8 mouse cellular contexts compared by ENCODE assay signal in genomic region chr7:127253341-127253740, GRCm38 (mm10). TPM values are rescaled to one million over a fixed set of nuclear protein-coding genes. Genes with fewer than 3 reads are reported as not detected.
DNase-seq lines count a peak whose midpoint lies in the region; ATAC-seq and TF ChIP-seq lines count a peak whose summit lies in the region.

No protein-coding gene starts in this region.

- ATAC-seq in intestine, embryonic 16.5 days = no peak
- ATAC-seq in neural tube, embryonic 13.5 days (ENCODE audit: low read depth) = no peak

- H3K9me3 ChIP-seq in forebrain, embryonic 10.5 days = no peaks in the 10 kb centered on the region
- no peaks in the 10 kb centered on the region for H3K9me3 ChIP-seq in intestine, embryonic 16.5 days (ENCODE audit: control insufficient read depth, low read length)
- no peaks in the 10 kb centered on the region for H3K9me3 ChIP-seq in neural tube, embryonic 13.5 days

- H3K9ac ChIP-seq in intestine, embryonic 16.5 days (ENCODE audit: low read depth, low read length) = peak overlapping the region; percentile 75
- peak overlapping the region; percentile 74 for H3K9ac ChIP-seq in neural tube, embryonic 13.5 days

- TF ChIP-seq POLR2A in lung, adult 2 months (IDR thresholded peaks at IDR 0.05; ENCODE audit: borderline replicate concordance, extremely low read depth, low read depth, low read length) = no peak

- no peaks in the 10 kb centered on the region; the same call in 1 of the 2 replicates for H3K4me1 ChIP-seq in lung, adult 2 months (ENCODE audit: control insufficient read depth, insufficient read depth, low read length)
- peaks cover 22% of the 10 kb centered on the region for H3K4me1 ChIP-seq in forebrain, embryonic 10.5 days
- peaks cover 6% of the 10 kb centered on the region for H3K4me1 ChIP-seq in intestine, embryonic 16.5 days (ENCODE audit: control insufficient read depth, insufficient read depth, low read length)
- peaks cover 17% of the 10 kb centered on the region for H3K4me1 ChIP-seq in neural tube, embryonic 13.5 days (replicated peaks)

- WGBS in lung, adult 2 months = 74% methylated on average over 6 of the region's 6 CpGs
- 79% methylated on average over 6 of the region's 6 CpGs for WGBS in forebrain, embryonic 10.5 days
- 75% methylated on average over 6 of the region's 6 CpGs for WGBS in intestine, embryonic 16.5 days
- 82% methylated on average over 6 of the region's 6 CpGs for WGBS in neural tube, embryonic 13.5 days

- peak overlapping the region; percentile 86 for H3K4me3 ChIP-seq in lung, adult 2 months (replicated peaks; ENCODE audit: extremely low read depth, low read depth, low read length)
- peak overlapping the region; percentile 59 for H3K4me3 ChIP-seq in forebrain, embryonic 10.5 days
- H3K4me3 ChIP-seq in intestine, embryonic 16.5 days (ENCODE audit: low read length) = peak overlapping the region; percentile 60
- H3K4me3 ChIP-seq in neural tube, embryonic 13.5 days = peak overlapping the region; percentile 57

- peaks cover 65% of the 10 kb centered on the region for H3K36me3 ChIP-seq in forebrain, embryonic 10.5 days (replicated peaks)
- 0 out of 2 replicates have a peak, but pooled peaks cover 5% of the 10 kb centered on the region for H3K36me3 ChIP-seq in intestine, embryonic 16.5 days (ENCODE audit: control insufficient read depth, insufficient read depth, low read length)
- H3K36me3 ChIP-seq in neural tube, embryonic 13.5 days = peaks cover 26% of the 10 kb centered on the region

- no peaks in the 10 kb centered on the region for H3K27me3 ChIP-seq in forebrain, embryonic 10.5 days (ENCODE audit: poor library complexity, severe bottlenecking)
- no peaks in the 10 kb centered on the region for H3K27me3 ChIP-seq in intestine, embryonic 16.5 days (replicated peaks; ENCODE audit: control insufficient read depth, insufficient read depth, low read length)
- no peaks in the 10 kb centered on the region for H3K27me3 ChIP-seq in neural tube, embryonic 13.5 days

- H3K4me2 ChIP-seq in intestine, embryonic 16.5 days (ENCODE audit: low read depth, low read length) = peak overlapping the region; percentile 98
- peak overlapping the region; percentile 89 for H3K4me2 ChIP-seq in neural tube, embryonic 13.5 days

- no peak for TF ChIP-seq CTCF in lung, adult 2 months (IDR thresholded peaks at IDR 0.05; ENCODE audit: insufficient read depth, low read length)

- DNase-seq in lung, adult 2 months = no peak
- no peak for DNase-seq in lung, postnatal 25 days (ENCODE audit: low spot score)
- DNase-seq in forebrain, embryonic 10.5 days (ENCODE audit: extremely low spot score, low spot score) = no peak
- DNase-seq in frontal cortex, postnatal 14 days (ENCODE audit: low spot score in 2 of 2) = no peak
- no peak for DNase-seq in gastrocnemius, postnatal 10 days
- DNase-seq in gastrocnemius, postnatal 4 days (ENCODE audit: low spot score in 2 of 2) = no peak

- H3K27ac ChIP-seq in forebrain, embryonic 10.5 days = peak overlapping the region; percentile 92
- H3K27ac ChIP-seq in intestine, embryonic 16.5 days (ENCODE audit: low read length) = peak overlapping the region; percentile 83
- H3K27ac ChIP-seq in neural tube, embryonic 13.5 days (replicated peaks) = peak overlapping the region; percentile 91

RNA-seq across cellular contexts. Expression of gene Dctpp1, which starts 7.2 kb away (rescaled TPM):
- polyA plus RNA-seq in lung, adult 2 months (2012; rRNA removed) = 17.6 and 17.9 TPM in 2 replicates
- polyA plus RNA-seq in forebrain, embryonic 10.5 days (2016; fragmentation: Nextera tagmentation; extraction: Ambion mirVana) = 379 and 383 TPM in 2 replicates
- 176 and 195 TPM in 2 replicates for polyA plus RNA-seq in intestine, embryonic 16.5 days (2015; fragmentation: Nextera tagmentation; extraction: Ambion mirVana)
- polyA plus RNA-seq in neural tube, embryonic 13.5 days (2015; fragmentation: Nextera tagmentation; extraction: Ambion mirVana) = 102 and 110 TPM in 2 replicates
- total RNA-seq in gastrocnemius, postnatal 10 days (2021) = 10 to 100 TPM; 33.9 to 38.6 TPM
- 10 to 100 TPM; 35.6 to 48.5 TPM for total RNA-seq in gastrocnemius, postnatal 4 days (2021)

RNA-seq across cellular contexts. Expression of gene Zfp771, which starts 9.3 kb away (rescaled TPM):
- polyA plus RNA-seq in lung, adult 2 months (2012; rRNA removed) = 57.4 and 82.8 TPM in 2 replicates
- polyA plus RNA-seq in forebrain, embryonic 10.5 days (2016; fragmentation: Nextera tagmentation; extraction: Ambion mirVana) = 55.8 and 57.7 TPM in 2 replicates
- polyA plus RNA-seq in intestine, embryonic 16.5 days (2015; fragmentation: Nextera tagmentation; extraction: Ambion mirVana) = 34.2 and 37.8 TPM in 2 replicates
- polyA plus RNA-seq in neural tube, embryonic 13.5 days (2015; fragmentation: Nextera tagmentation; extraction: Ambion mirVana) = 55.0 and 62.4 TPM in 2 replicates
- 10 to 100 TPM; 18.6 to 20.9 TPM for total RNA-seq in gastrocnemius, postnatal 10 days (2021)
- total RNA-seq in gastrocnemius, postnatal 4 days (2021) = 10 to 100 TPM; 23.7 to 29.6 TPM

RNA-seq across cellular contexts. Expression of gene Sept1, which starts 20.4 kb away (rescaled TPM):
- polyA plus RNA-seq in lung, adult 2 months (2012; rRNA removed) = 26.5 and 28.5 TPM in 2 replicates
- 30.3 and 32.3 TPM in 2 replicates for polyA plus RNA-seq in forebrain, embryonic 10.5 days (2016; fragmentation: Nextera tagmentation; extraction: Ambion mirVana)
- polyA plus RNA-seq in intestine, embryonic 16.5 days (2015; fragmentation: Nextera tagmentation; extraction: Ambion mirVana) = 15.4 and 16.3 TPM in 2 replicates
- 16.2 and 23.7 TPM in 2 replicates for polyA plus RNA-seq in neural tube, embryonic 13.5 days (2015; fragmentation: Nextera tagmentation; extraction: Ambion mirVana)
- 1 to 10 TPM; 6.9 to 7.5 TPM for total RNA-seq in gastrocnemius, postnatal 10 days (2021)
- total RNA-seq in gastrocnemius, postnatal 4 days (2021) = 1 to 10 TPM; 7.4 to 7.6 TPM

RNA-seq across cellular contexts. Expression of gene Zfp553, which starts 20.5 kb away (rescaled TPM):
- polyA plus RNA-seq in lung, adult 2 months (2012; rRNA removed) = 8.9 and 11.6 TPM in 2 replicates
- 74.7 and 78.3 TPM in 2 replicates for polyA plus RNA-seq in forebrain, embryonic 10.5 days (2016; fragmentation: Nextera tagmentation; extraction: Ambion mirVana)
- 21.6 and 23.6 TPM in 2 replicates for polyA plus RNA-seq in intestine, embryonic 16.5 days (2015; fragmentation: Nextera tagmentation; extraction: Ambion mirVana)
- polyA plus RNA-seq in neural tube, embryonic 13.5 days (2015; fragmentation: Nextera tagmentation; extraction: Ambion mirVana) = 54.7 and 58.0 TPM in 2 replicates
- total RNA-seq in gastrocnemius, postnatal 10 days (2021) = 1 to 10 TPM; 5.5 to 7.3 TPM
- 1 to 10 TPM; 9.0 to 9.8 TPM for total RNA-seq in gastrocnemius, postnatal 4 days (2021)

RNA-seq across cellular contexts. Expression of gene Sephs2, which starts 20.5 kb away (rescaled TPM):
- 15.4 and 16.2 TPM in 2 replicates for polyA plus RNA-seq in lung, adult 2 months (2012; rRNA removed)
- polyA plus RNA-seq in forebrain, embryonic 10.5 days (2016; fragmentation: Nextera tagmentation; extraction: Ambion mirVana) = 84.0 and 88.2 TPM in 2 replicates
- 187 and 224 TPM in 2 replicates for polyA plus RNA-seq in intestine, embryonic 16.5 days (2015; fragmentation: Nextera tagmentation; extraction: Ambion mirVana)
- 61.4 and 65.2 TPM in 2 replicates for polyA plus RNA-seq in neural tube, embryonic 13.5 days (2015; fragmentation: Nextera tagmentation; extraction: Ambion mirVana)
- 10 to 100 TPM; 19.5 to 20.5 TPM for total RNA-seq in gastrocnemius, postnatal 10 days (2021)
- 10 to 100 TPM; 22.1 to 23.7 TPM for total RNA-seq in gastrocnemius, postnatal 4 days (2021)
